Mouse (Mus musculus): ENCODE data around the gene Zmiz2.

DNA sequence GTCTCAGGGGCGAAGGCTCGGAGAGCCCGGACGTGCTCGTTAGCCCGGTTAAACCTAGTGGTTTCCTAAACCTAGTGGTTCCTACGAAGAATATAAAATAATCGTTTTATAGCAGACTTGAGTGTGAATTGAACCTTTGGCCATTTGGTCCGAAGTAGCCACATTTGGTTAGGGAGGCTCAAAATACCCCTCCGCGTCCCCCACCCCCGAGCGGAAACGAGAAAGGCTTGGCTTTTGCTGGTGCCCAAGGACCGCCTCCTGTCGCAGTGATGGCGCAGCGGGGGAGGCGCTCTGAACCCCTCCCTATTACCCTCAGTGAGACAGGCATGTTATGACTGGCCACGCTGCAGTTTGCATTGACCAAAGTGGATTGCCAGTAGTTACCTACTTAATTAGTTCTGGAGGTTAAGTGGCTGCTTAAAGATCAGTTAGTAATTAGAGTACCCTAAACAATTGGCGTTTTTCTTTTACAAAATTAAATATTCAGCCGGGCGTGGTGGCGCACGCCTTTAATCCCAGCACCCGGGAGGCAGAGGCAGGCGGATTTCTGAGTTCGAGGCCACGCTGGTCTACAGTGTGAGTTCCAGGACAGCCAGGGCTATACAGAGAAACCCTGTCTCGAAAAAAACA, 27.6 kb downstream of the Zmiz2 start:
- no peak for TF ChIP-seq CTCF (IDR thresholded peaks at IDR 0.05; ENCODE audit: borderline replicate concordance, insufficient read depth, low read length)
- TF ChIP-seq POLR2A (IDR thresholded peaks at IDR 0.05; ENCODE audit: low read depth, low read length): peak; percentile 32

All from embryonic fibroblast, embryonic 13.5 days (primary cell).